In genomic region chr12:79830686-79831085, GRCm38 (mm10) we compare ENCODE assay signal across 16 mouse cellular contexts.
DNase-seq lines count a peak whose midpoint lies in the region; ATAC-seq and TF ChIP-seq lines count a peak whose summit lies in the region.
"Had no signal": no experiment of that assay in that cellular context is flagged by ENCODE, and none has a peak within 500 bp of the region (broad histone marks: within the 10 kb centered on the region; RNA-seq: fewer than 3 reads in every experiment).

No protein-coding gene starts in this region.

- TF ChIP-seq CTCF in stomach, postnatal 0 days (IDR thresholded peaks at IDR 0.05; ENCODE audit: low read depth), result no peak

- H3K27me3 ChIP-seq in hindbrain, embryonic 10.5 days (ENCODE audit: insufficient read depth, poor library complexity, severe bottlenecking), result no peaks in the 10 kb centered on the region
- peaks cover 4% of the 10 kb centered on the region; the same call in 1 of the 2 replicates for H3K27me3 ChIP-seq in hindbrain, embryonic 12.5 days
- no peaks in the 10 kb centered on the region for H3K27me3 ChIP-seq in stomach, embryonic 15.5 days (replicated peaks)
- no peaks in the 10 kb centered on the region for H3K27me3 ChIP-seq in stomach, postnatal 0 days (ENCODE audit: control insufficient read depth, insufficient read depth, low read length)
- no peaks in the 10 kb centered on the region for H3K27me3 ChIP-seq in heart, embryonic 16.5 days (ENCODE audit: control insufficient read depth, insufficient read depth, low read length)
- H3K27me3 ChIP-seq: CH12.LX; limb, embryonic 13.5 days; neural tube, embryonic 13.5 days had no signal

- H3K4me2 ChIP-seq in hindbrain, embryonic 12.5 days (replicated peaks), result no peak overlapping the region
- no peak overlapping the region for H3K4me2 ChIP-seq in stomach, embryonic 15.5 days
- H3K4me2 ChIP-seq in stomach, postnatal 0 days (replicated peaks; ENCODE audit: low read depth), result no peak overlapping the region
- H3K4me2 ChIP-seq in heart, embryonic 16.5 days (ENCODE audit: low read depth, low read length), result no peak overlapping the region
- H3K4me2 ChIP-seq: limb, embryonic 13.5 days; neural tube, embryonic 13.5 days had no signal

- no peaks in the 10 kb centered on the region for H3K36me3 ChIP-seq in hindbrain, embryonic 10.5 days
- H3K36me3 ChIP-seq in hindbrain, embryonic 12.5 days, result no peaks in the 10 kb centered on the region
- no peaks in the 10 kb centered on the region for H3K36me3 ChIP-seq in stomach, embryonic 15.5 days
- H3K36me3 ChIP-seq in stomach, postnatal 0 days (ENCODE audit: control insufficient read depth, insufficient read depth, low read length), result no peaks in the 10 kb centered on the region
- no peaks in the 10 kb centered on the region for H3K36me3 ChIP-seq in heart, embryonic 16.5 days (ENCODE audit: control insufficient read depth, insufficient read depth)
- H3K36me3 ChIP-seq: limb, embryonic 13.5 days; neural tube, embryonic 13.5 days had no signal

- ATAC-seq in hindbrain, embryonic 12.5 days (ENCODE audit: low FRiP score), result no peak
- no peak for ATAC-seq in stomach, embryonic 15.5 days (ENCODE audit: insufficient read depth, low FRiP score, low read depth)
- no peak for ATAC-seq in stomach, postnatal 0 days (ENCODE audit: low FRiP score, low TSS enrichment)
- ATAC-seq in heart, embryonic 16.5 days (replicated peaks; ENCODE audit: extremely low read depth, insufficient read depth, low FRiP score), result no peak
- ATAC-seq: inflammation-experienced regulatory T-cells, adult 6 months had no signal

- peaks cover 46% of the 10 kb centered on the region for H3K4me1 ChIP-seq in hindbrain, embryonic 10.5 days (replicated peaks)
- peaks cover 16% of the 10 kb centered on the region for H3K4me1 ChIP-seq in hindbrain, embryonic 12.5 days
- H3K4me1 ChIP-seq in stomach, embryonic 15.5 days, result peaks cover 5% of the 10 kb centered on the region; the same call in 1 of the 2 replicates
- no peaks in the 10 kb centered on the region for H3K4me1 ChIP-seq in stomach, postnatal 0 days (replicated peaks; ENCODE audit: control insufficient read depth, insufficient read depth)
- H3K4me1 ChIP-seq in heart, embryonic 16.5 days (ENCODE audit: control insufficient read depth, insufficient read depth, low read length), result peaks cover 41% of the 10 kb centered on the region
- H3K4me1 ChIP-seq: limb, embryonic 13.5 days had no signal

- no peak for TF ChIP-seq EP300 in stomach, postnatal 0 days (optimal IDR thresholded peaks at IDR 0.05)

- H3K27ac ChIP-seq in hindbrain, embryonic 10.5 days, result peak overlapping the region; percentile 41; the same call in 1 of the 2 replicates
- H3K27ac ChIP-seq in hindbrain, embryonic 12.5 days, result no peak overlapping the region
- peak overlapping the region; percentile 57; the same call in 1 of the 2 replicates for H3K27ac ChIP-seq in stomach, embryonic 15.5 days
- H3K27ac ChIP-seq in stomach, postnatal 0 days (replicated peaks), result no peak overlapping the region
- H3K27ac ChIP-seq in heart, embryonic 16.5 days (ENCODE audit: low read length), result peak overlapping the region; percentile 64; the same call in 1 of the 2 replicates
- H3K27ac ChIP-seq: left cerebral cortex, adult 2 months; limb, embryonic 13.5 days; neural tube, embryonic 13.5 days had no signal

- no peaks in the 10 kb centered on the region for H3K9me3 ChIP-seq in hindbrain, embryonic 10.5 days
- H3K9me3 ChIP-seq in hindbrain, embryonic 12.5 days (replicated peaks), result no peaks in the 10 kb centered on the region
- H3K9me3 ChIP-seq in stomach, embryonic 15.5 days, result no peaks in the 10 kb centered on the region
- H3K9me3 ChIP-seq in stomach, postnatal 0 days (ENCODE audit: control insufficient read depth, low read length), result no peaks in the 10 kb centered on the region
- no peaks in the 10 kb centered on the region for H3K9me3 ChIP-seq in heart, embryonic 16.5 days (replicated peaks; ENCODE audit: control insufficient read depth, low read length)
- H3K9me3 ChIP-seq: limb, embryonic 13.5 days; neural tube, embryonic 13.5 days had no signal

- H3K9ac ChIP-seq in hindbrain, embryonic 12.5 days, result no peak overlapping the region
- no peak overlapping the region for H3K9ac ChIP-seq in stomach, embryonic 15.5 days
- no peak overlapping the region for H3K9ac ChIP-seq in stomach, postnatal 0 days (ENCODE audit: low read length)
- H3K9ac ChIP-seq in heart, embryonic 16.5 days (ENCODE audit: low read length), result no peak overlapping the region
- H3K9ac ChIP-seq: limb, embryonic 13.5 days; neural tube, embryonic 13.5 days had no signal

- no peak for DNase-seq in hindbrain, embryonic 10.5 days (ENCODE audit: low spot score)
- no peak for DNase-seq in stomach, postnatal 0 days (ENCODE audit: low spot score)
- DNase-seq in lung, postnatal 4 days, result peak; percentile 50 to 75
- DNase-seq in layer of hippocampus, adult 8-10 months (ENCODE audit: low spot score in 2 of 2), result no peak
- no peak for DNase-seq in thymus, postnatal 4 days
- DNase-seq: cerebellum, adult 18-20 months; thymus, postnatal 25 days had no signal

- no peak overlapping the region for H3K4me3 ChIP-seq in hindbrain, embryonic 10.5 days
- H3K4me3 ChIP-seq in hindbrain, embryonic 12.5 days, result no peak overlapping the region
- no peak overlapping the region for H3K4me3 ChIP-seq in stomach, embryonic 15.5 days (replicated peaks)
- H3K4me3 ChIP-seq in stomach, postnatal 0 days (ENCODE audit: low read depth, low read length), result no peak overlapping the region
- no peak overlapping the region for H3K4me3 ChIP-seq in heart, embryonic 16.5 days (ENCODE audit: low read length)
- H3K4me3 ChIP-seq: erythroblast, embryonic 14.5 days; left cerebral cortex, adult 2 months; limb, embryonic 13.5 days; neural tube, embryonic 13.5 days had no signal

- whole genome bisulfite sequencing in hindbrain, embryonic 10.5 days, result 43% methylated on average over 1 of the region's 1 CpGs
- WGBS in hindbrain, embryonic 12.5 days, result 21% methylated on average over 1 of the region's 1 CpGs
- WGBS in stomach, embryonic 15.5 days, result 41% methylated on average over 1 of the region's 1 CpGs
- WGBS in stomach, postnatal 0 days, result 31% methylated on average over 1 of the region's 1 CpGs
- WGBS in heart, embryonic 16.5 days, result 43% methylated on average over 1 of the region's 1 CpGs

Comparison
In these comparisons a context has a peak if more than half of its experiments do, and no peak if none do; other contexts are left out.
1. H3K27ac ChIP-seq: peak in hindbrain, embryonic 10.5 days (single experiment), stomach, embryonic 15.5 days (single experiment) and heart, embryonic 16.5 days (single experiment); none in hindbrain, embryonic 12.5 days (single experiment) and stomach, postnatal 0 days (single experiment).
2. DNase-seq: peak in lung, postnatal 4 days (2 of 2); none in hindbrain, embryonic 10.5 days (single experiment), stomach, postnatal 0 days (single experiment), layer of hippocampus, adult 8-10 months (0 of 2) and thymus, postnatal 4 days (single experiment).